Mouse (Mus musculus) spleen, adult 2 months (tissue): Measurements from ENCODE around the gene Them7.

Experiments used
- CTCF ChIP-seq: fragments of 200-500 bp; IDR thresholded peaks from 2 replicates; pipeline ENCODE4 v1.5.1; 2011; ENCODE audit warnings: mild to moderate bottlenecking, inconsistent platforms; ENCODE audit not compliant: insufficient read depth, insufficient read length, insufficient replicate concordance; ENCODE audit errors: extremely low read depth
- POLR2A ChIP-seq: fragments of 200-500 bp; IDR thresholded peaks from 2 replicates; pipeline ENCODE4 v1.6.1; 2011; ENCODE audit warnings: low read depth, low read length, inconsistent platforms

- TF ChIP-seq CTCF (no peak), POLR2A (no peak)
Measured at GRCm38 (mm10) chr2:105370698-105371097, 146.6 kb downstream of the Them7 start.
